Mouse (Mus musculus): ENCODE measurements at regions not wholly inside any gene's neighbourhood (a gene's known extent, or its start where the extent isn't known, plus 50 kb on each side); places are given as distances from the start of the nearest gene placed in this dataset.

- Histone ChIP-seq H3K27ac (ENCODE audit: low read depth) (no peak overlapping the region), H3K9ac (no peak overlapping the region), H3K27me3 (ENCODE audit: insufficient read depth, low read length) (no peaks in the 10 kb centered on the region), H3K9me3 (ENCODE audit: low read depth, low read length) (no peaks in the 10 kb centered on the region), H3K4me1 (ENCODE audit: insufficient read depth) (no peaks in the 10 kb centered on the region), H3K36me3 (ENCODE audit: insufficient read depth) (no peaks in the 10 kb centered on the region), H3K4me3 (ENCODE audit: low read depth, low read length) (no peak overlapping the region), H3K4me2 (no peak overlapping the region)
- 19% methylated on average over 7 of the region's 7 CpGs for WGBS
- no peak for ATAC-seq (ENCODE audit: insufficient read depth)
- DNase-seq: peak; percentile 74
- TF ChIP-seq CTCF (IDR thresholded peaks at IDR 0.05; ENCODE audit: low read depth): peak; percentile 81
Measured at GRCm38 (mm10) chr11:113176183-113176582, 394.2 kb downstream of the Sox9 start.

DNA sequence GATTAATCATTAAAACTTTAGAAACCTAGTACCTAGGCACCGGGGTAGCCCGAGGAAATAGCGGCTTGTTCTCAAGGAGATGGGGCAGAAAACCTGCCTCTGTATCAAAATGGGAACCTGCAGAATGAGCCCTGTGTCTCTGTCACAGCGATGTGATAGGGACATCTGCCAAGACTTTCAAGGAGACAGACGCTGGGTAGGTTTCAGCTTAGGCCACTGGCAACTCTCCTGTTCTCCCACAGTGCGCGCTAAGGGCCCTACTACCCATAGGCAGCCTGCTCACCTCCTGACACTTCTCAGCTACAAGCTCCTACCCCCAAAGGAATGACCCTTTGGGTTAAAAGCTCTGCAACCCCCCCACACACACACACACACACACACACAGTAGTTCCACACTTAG, 396.4 kb downstream of the Sox9 start:
- Histone ChIP-seq H3K27ac (ENCODE audit: low read depth) (no peak overlapping the region), H3K4me1 (ENCODE audit: insufficient read depth) (no peaks in the 10 kb centered on the region), H3K4me3 (ENCODE audit: low read depth, low read length) (no peak overlapping the region), H3K27me3 (ENCODE audit: insufficient read depth, low read length) (no peaks in the 10 kb centered on the region), H3K9me3 (ENCODE audit: low read depth, low read length) (no peaks in the 10 kb centered on the region), H3K4me2 (no peak overlapping the region), H3K9ac (no peak overlapping the region), H3K36me3 (ENCODE audit: insufficient read depth) (no peaks in the 10 kb centered on the region)
- DNase-seq: no peak
- no peak for ATAC-seq (ENCODE audit: insufficient read depth)
- no peak for TF ChIP-seq CTCF (IDR thresholded peaks at IDR 0.05; ENCODE audit: low read depth)
- 68% methylated on average over 7 of the region's 7 CpGs for WGBS

DNA sequence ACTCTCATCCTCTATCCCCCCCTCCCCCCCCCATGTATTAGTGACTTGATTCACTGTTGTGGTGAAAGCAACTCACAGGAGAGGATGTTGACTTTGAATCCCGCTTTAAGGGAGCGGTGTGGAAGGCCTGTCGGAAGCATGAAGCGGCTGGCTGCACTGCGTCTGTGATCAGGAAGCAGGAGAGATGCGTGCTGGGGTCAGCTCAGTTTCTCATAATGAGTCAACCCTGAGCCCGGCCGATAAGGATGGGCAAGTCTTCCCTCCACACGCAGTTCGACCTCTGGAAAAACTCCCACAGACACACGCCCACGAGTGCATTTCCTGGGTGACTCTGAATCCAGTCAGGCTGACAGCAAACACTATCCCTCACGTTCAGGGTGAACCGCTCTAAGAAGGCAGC, 398.0 kb downstream of the Sox9 start:
- WGBS: 35% methylated on average over 14 of the region's 14 CpGs
- Histone ChIP-seq H3K9me3 (ENCODE audit: low read depth, low read length) (no peaks in the 10 kb centered on the region), H3K36me3 (ENCODE audit: insufficient read depth) (no peaks in the 10 kb centered on the region), H3K4me1 (ENCODE audit: insufficient read depth) (no peaks in the 10 kb centered on the region), H3K4me3 (ENCODE audit: low read depth, low read length) (no peak overlapping the region), H3K9ac (no peak overlapping the region), H3K4me2 (no peak overlapping the region), H3K27ac (ENCODE audit: low read depth) (no peak overlapping the region), H3K27me3 (ENCODE audit: insufficient read depth, low read length) (no peaks in the 10 kb centered on the region)
- DNase-seq (no peak), ATAC-seq (ENCODE audit: insufficient read depth) (no peak)
- no peak for TF ChIP-seq CTCF (IDR thresholded peaks at IDR 0.05; ENCODE audit: low read depth)

- Histone ChIP-seq H3K27ac (ENCODE audit: low read depth) (no peak overlapping the region), H3K9me3 (ENCODE audit: low read depth, low read length) (no peaks in the 10 kb centered on the region), H3K36me3 (ENCODE audit: insufficient read depth) (no peaks in the 10 kb centered on the region), H3K9ac (no peak overlapping the region), H3K4me3 (ENCODE audit: low read depth, low read length) (no peak overlapping the region), H3K4me1 (ENCODE audit: insufficient read depth) (no peaks in the 10 kb centered on the region; the same call in 1 of the 2 replicates), H3K27me3 (ENCODE audit: insufficient read depth, low read length) (no peaks in the 10 kb centered on the region), H3K4me2 (no peak overlapping the region)
- ATAC-seq (ENCODE audit: insufficient read depth) (no peak), DNase-seq (peak; percentile 30)
- peak; percentile 39; the same call in 1 of the 2 replicates for TF ChIP-seq CTCF (IDR thresholded peaks at IDR 0.05; ENCODE audit: low read depth)
- 58% methylated on average over 13 of the region's 13 CpGs for WGBS
Measured at GRCm38 (mm10) chr11:113182083-113182861, 400.2 kb downstream of the Sox9 start.

GRCm38 (mm10) chr11:113183556-113183955, 401.5 kb downstream of the Sox9 start:
- ATAC-seq (ENCODE audit: insufficient read depth) (0 out of 2 replicates have a peak, but pooled peaks have one; percentile 9), DNase-seq (no peak)
- no peaks in the 10 kb centered on the region for H3K36me3 ChIP-seq (ENCODE audit: insufficient read depth)
- no peak overlapping the region for H3K4me2 ChIP-seq
- WGBS: 40% methylated on average over 5 of the region's 5 CpGs
- H3K9me3 ChIP-seq (ENCODE audit: low read depth, low read length): no peaks in the 10 kb centered on the region
- TF ChIP-seq CTCF (IDR thresholded peaks at IDR 0.05; ENCODE audit: low read depth): no peak
- H3K4me3 ChIP-seq (ENCODE audit: low read depth, low read length): no peak overlapping the region
- peak overlapping the region; percentile 67 for H3K27ac ChIP-seq (ENCODE audit: low read depth)
- H3K9ac ChIP-seq: no peak overlapping the region
- H3K4me1 ChIP-seq (ENCODE audit: insufficient read depth): no peaks in the 10 kb centered on the region; the same call in 1 of the 2 replicates
- no peaks in the 10 kb centered on the region for H3K27me3 ChIP-seq (ENCODE audit: insufficient read depth, low read length)

DNA sequence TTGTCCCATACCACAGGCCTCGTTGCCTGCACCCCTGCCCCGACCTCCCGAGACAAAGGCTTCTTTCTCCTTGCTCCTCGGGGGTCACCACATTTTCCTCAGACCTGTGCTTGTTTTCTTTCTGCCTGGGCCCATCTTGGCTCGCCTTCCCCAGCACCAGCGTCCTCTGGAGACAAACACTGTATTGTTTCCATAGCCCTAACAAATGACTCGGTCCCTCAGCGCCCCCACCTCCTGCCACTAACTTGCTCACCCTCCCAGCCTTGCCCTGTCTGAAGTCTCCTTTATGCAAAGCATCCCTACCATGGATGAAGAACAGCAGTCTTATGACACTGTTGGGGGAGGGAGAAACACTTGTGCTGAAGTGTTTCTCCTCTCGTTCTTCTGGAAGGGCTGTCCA, 402.1 kb downstream of the Sox9 start:
- DNase-seq (no peak), ATAC-seq (ENCODE audit: insufficient read depth) (peak; percentile 3; the same call in 1 of the 2 replicates)
- H3K4me2 ChIP-seq: no peak overlapping the region
- H3K4me3 ChIP-seq (ENCODE audit: low read depth, low read length): no peak overlapping the region
- H3K9ac ChIP-seq: 0 out of 2 replicates have a peak overlapping the region, but pooled peaks have one; percentile 5
- H3K4me1 ChIP-seq (ENCODE audit: insufficient read depth): no peaks in the 10 kb centered on the region; the same call in 1 of the 2 replicates
- no peaks in the 10 kb centered on the region for H3K9me3 ChIP-seq (ENCODE audit: low read depth, low read length)
- 26% methylated on average over 9 of the region's 9 CpGs for WGBS
- H3K36me3 ChIP-seq (ENCODE audit: insufficient read depth): no peaks in the 10 kb centered on the region
- no peaks in the 10 kb centered on the region for H3K27me3 ChIP-seq (ENCODE audit: insufficient read depth, low read length)
- peak overlapping the region; percentile 67 for H3K27ac ChIP-seq (ENCODE audit: low read depth)
- no peak for TF ChIP-seq CTCF (IDR thresholded peaks at IDR 0.05; ENCODE audit: low read depth)

DNA sequence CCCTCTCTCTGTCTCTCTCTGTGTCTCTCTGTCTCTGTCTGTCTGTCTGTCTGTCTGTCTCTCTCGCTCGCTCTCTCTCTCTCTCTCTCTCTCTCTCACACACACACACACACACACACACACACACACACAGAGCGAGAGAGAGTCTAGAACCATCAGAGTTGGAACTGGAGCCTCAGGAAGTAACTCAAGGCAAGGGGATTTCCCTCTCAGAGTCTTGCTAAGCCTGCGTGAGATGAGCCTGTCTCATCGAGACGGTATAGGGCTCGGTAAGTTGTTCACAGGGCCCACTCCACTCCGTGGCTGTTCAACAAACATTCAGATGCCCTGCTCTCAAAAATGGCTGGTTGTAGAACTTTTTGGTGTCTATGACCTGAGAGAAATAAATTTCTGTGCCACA, 405.4 kb downstream of the Sox9 start:
- no peak overlapping the region for H3K9ac ChIP-seq
- H3K4me2 ChIP-seq: no peak overlapping the region
- H3K36me3 ChIP-seq (ENCODE audit: insufficient read depth): no peaks in the 10 kb centered on the region
- H3K4me3 ChIP-seq (ENCODE audit: low read depth, low read length): no peak overlapping the region
- DNase-seq (no peak), ATAC-seq (ENCODE audit: insufficient read depth) (no peak)
- H3K27ac ChIP-seq (ENCODE audit: low read depth): peak overlapping the region; percentile 60
- WGBS: 62% methylated on average over 8 of the region's 8 CpGs
- H3K4me1 ChIP-seq (ENCODE audit: insufficient read depth): no peaks in the 10 kb centered on the region; the same call in 1 of the 2 replicates
- H3K9me3 ChIP-seq (ENCODE audit: low read depth, low read length): no peaks in the 10 kb centered on the region
- H3K27me3 ChIP-seq (ENCODE audit: insufficient read depth, low read length): no peaks in the 10 kb centered on the region
- TF ChIP-seq CTCF (IDR thresholded peaks at IDR 0.05; ENCODE audit: low read depth): no peak

Measured in lung, embryonic 14.5 days (tissue).